Mouse (Mus musculus) erythroblast, embryonic 14.5 days (primary cell): Measurements from ENCODE around the gene Fndc9. TPM values are rescaled to one million over a fixed set of nuclear protein-coding genes. Genes with fewer than 3 reads are reported as not detected.

Experiments
- H3K27me3 ChIP-seq: 2 replicates; pipeline ENCODE4 v1.6.1; 2012; ENCODE audit warnings: inconsistent platforms; ENCODE audit not compliant: control insufficient read depth
- H3K36me3 ChIP-seq: 2 replicates; pipeline ENCODE4 v1.6.1; 2012; ENCODE audit warnings: mild to moderate bottlenecking, inconsistent platforms; ENCODE audit not compliant: control insufficient read depth
- H3K4me1 ChIP-seq: 2 replicates; pipeline ENCODE4 v1.6.1; 2012; ENCODE audit warnings: inconsistent platforms; ENCODE audit not compliant: control insufficient read depth
- H3K4me3 ChIP-seq: replicated peaks from 2 replicates; pipeline ENCODE3; 2012; ENCODE audit warnings: moderate library complexity, mild to moderate bottlenecking, inconsistent platforms
- H3K9me3 ChIP-seq: 2 replicates; pipeline ENCODE4 v1.6.1; 2012; ENCODE audit warnings: low read length, inconsistent platforms, mixed read lengths; ENCODE audit not compliant: control insufficient read depth
- GATA1 ChIP-seq: IDR thresholded peaks from 2 replicates; pipeline ENCODE4 v1.6.1; 2012; ENCODE audit warnings: low read length, inconsistent platforms, mixed read lengths
- TAL1 ChIP-seq: IDR thresholded peaks from 3 replicates; pipeline ENCODE4 v1.6.1; 2012; ENCODE audit warnings: low read length, inconsistent platforms, mixed read lengths
- polyA plus RNA-seq: library from polyadenylated mRNA; stranded (reverse); fragments of >175 nt; gene quantifications from 2 replicates; pipeline ENCODE4 v1.2.3, GENCODE M21; 2012

Fndc9 gene
- polyA plus RNA-seq, 1 experiment: not detected

DNA sequence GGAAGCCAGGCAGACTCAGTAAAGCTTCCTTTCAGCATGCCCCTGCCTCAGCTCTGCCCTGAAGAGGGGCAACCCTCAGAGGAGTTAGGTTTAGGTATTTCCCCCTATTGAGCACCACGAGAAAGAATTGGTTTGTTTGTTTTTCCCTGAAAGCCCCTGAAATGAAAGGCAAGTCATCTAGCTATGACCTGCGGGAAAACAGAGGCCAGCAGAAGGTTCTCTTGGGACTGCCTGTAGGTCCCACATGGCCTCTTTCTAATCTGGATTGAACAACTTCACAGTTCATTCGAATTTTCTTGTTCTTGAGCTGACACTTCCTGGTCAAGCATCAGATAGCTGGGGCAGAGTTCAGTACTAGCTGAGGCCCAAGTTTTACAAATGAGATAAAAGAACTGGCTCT, 23.5 kb upstream of the Fndc9 start:
- TF ChIP-seq TAL1 (no peak), GATA1 (no peak)
- Histone ChIP-seq H3K4me3 (no peak overlapping the region), H3K36me3 (no peaks in the 10 kb centered on the region), H3K27me3 (no peaks in the 10 kb centered on the region), H3K9me3 (no peaks in the 10 kb centered on the region), H3K4me1 (no peaks in the 10 kb centered on the region)

GRCm38 (mm10) chr11:46213844-46214243, 21.5 kb upstream of the Fndc9 start:
- H3K36me3 ChIP-seq: no peaks in the 10 kb centered on the region
- H3K4me3 ChIP-seq: no peak overlapping the region
- no peaks in the 10 kb centered on the region for H3K4me1 ChIP-seq
- no peaks in the 10 kb centered on the region for H3K27me3 ChIP-seq
- no peak for TF ChIP-seq GATA1
- no peak for TF ChIP-seq TAL1
- no peaks in the 10 kb centered on the region for H3K9me3 ChIP-seq

DNA sequence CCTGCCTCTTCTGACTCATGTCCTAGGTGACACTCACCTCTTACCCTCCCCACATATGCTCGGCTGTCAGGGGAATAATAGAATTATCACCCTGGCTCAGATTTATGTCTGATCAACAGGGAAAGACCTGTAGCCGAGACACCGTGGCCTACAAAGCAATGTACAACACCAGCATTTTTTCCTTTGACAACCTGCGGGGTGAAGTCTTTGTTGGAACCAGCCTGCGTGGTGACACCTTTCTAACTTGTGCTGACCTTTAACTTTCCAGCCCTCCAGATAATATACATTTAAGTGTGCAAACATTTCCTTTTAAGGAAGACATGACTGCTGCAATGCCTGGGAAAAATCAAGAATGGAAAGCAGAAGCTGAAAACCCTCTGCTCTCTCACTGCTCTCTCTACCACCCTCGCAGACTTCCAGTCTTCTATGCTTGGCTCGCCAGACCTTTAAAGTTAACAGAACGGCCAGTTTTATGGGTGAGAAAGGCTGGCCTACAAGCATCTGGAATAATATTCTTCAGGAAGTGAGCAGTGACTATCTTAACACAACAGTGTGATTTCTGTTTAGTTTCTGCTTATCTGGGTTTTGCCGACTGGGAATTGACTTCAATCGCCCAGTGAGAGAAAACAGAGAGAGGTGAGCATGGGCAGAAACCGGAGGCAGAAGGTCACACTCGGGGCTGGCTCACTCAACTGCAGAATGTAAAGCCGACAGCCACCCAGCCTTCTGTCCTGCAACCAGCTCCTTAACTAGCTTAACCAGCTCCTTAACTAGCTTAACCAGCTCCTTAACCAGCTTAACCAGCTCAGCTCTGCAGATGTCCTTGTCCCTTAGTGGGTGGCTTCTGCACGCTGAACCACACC, 20.7 kb upstream of the Fndc9 start:
- TF ChIP-seq TAL1 (no peak), GATA1 (no peak)
- Histone ChIP-seq H3K27me3 (no peaks in the 10 kb centered on the region), H3K4me3 (no peak overlapping the region), H3K9me3 (no peaks in the 10 kb centered on the region), H3K36me3 (no peaks in the 10 kb centered on the region), H3K4me1 (no peaks in the 10 kb centered on the region)

DNA sequence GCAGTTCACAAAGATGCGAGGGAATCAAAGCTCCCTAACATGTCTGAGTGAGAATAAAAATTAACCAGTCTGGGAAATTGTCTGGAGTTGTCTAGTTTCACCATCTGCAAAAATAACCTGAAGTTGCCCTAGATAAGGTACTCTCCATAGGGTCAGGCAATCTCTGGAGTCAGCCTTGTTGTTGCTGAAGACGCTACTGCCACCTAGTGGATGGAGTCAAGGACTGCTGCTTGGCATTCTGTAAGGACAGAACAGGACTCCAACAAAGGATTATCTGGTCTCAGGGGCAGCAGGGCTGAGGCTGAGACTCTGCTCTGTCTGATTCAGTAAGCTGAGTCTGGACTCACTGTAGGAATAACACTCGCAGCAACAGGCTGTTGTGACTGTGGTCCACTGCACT, 20.0 kb upstream of the Fndc9 start:
- Histone ChIP-seq H3K4me1 (no peaks in the 10 kb centered on the region), H3K36me3 (no peaks in the 10 kb centered on the region), H3K4me3 (no peak overlapping the region), H3K9me3 (no peaks in the 10 kb centered on the region), H3K27me3 (no peaks in the 10 kb centered on the region)
- TF ChIP-seq TAL1: no peak

- Histone ChIP-seq H3K27me3 (no peaks in the 10 kb centered on the region), H3K36me3 (no peaks in the 10 kb centered on the region), H3K9me3 (no peaks in the 10 kb centered on the region), H3K4me3 (no peak overlapping the region), H3K4me1 (no peaks in the 10 kb centered on the region)
- no peak for TF ChIP-seq GATA1
- TF ChIP-seq TAL1: no peak
These were observed 18.7 kb upstream of the Fndc9 start for GRCm38 (mm10) chr11:46216669-46217068.

- no peaks in the 10 kb centered on the region for H3K9me3 ChIP-seq
- H3K4me3 ChIP-seq: no peak overlapping the region
- no peaks in the 10 kb centered on the region for H3K27me3 ChIP-seq
- no peaks in the 10 kb centered on the region for H3K4me1 ChIP-seq
- no peaks in the 10 kb centered on the region for H3K36me3 ChIP-seq
- TF ChIP-seq GATA1 (no peak), TAL1 (no peak)
These were observed 17.6 kb upstream of the Fndc9 start for GRCm38 (mm10) chr11:46217686-46218085.

DNA sequence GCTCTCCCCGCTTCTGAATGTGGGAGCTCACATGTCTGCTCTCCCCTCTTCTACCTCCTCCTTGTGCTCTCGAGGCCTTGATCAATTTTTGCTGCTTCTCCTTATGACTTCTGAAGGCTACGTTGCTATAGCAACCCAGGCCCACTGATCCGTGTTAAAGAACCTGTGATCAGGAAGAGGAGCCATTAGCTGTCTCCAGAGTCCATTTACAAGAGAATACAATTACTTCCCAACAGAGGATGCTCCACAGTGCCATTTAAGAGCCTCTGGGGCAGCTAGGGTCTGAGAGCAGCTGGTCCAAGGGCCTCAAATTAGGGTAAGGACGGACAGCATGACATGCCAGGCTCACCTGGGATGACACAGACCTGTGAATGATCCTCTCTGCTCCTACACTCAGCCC, 16.7 kb upstream of the Fndc9 start:
- no peaks in the 10 kb centered on the region for H3K4me1 ChIP-seq
- no peaks in the 10 kb centered on the region for H3K36me3 ChIP-seq
- H3K9me3 ChIP-seq: no peaks in the 10 kb centered on the region
- H3K4me3 ChIP-seq: no peak overlapping the region
- TF ChIP-seq TAL1 (no peak), GATA1 (no peak)
- no peaks in the 10 kb centered on the region for H3K27me3 ChIP-seq

DNA sequence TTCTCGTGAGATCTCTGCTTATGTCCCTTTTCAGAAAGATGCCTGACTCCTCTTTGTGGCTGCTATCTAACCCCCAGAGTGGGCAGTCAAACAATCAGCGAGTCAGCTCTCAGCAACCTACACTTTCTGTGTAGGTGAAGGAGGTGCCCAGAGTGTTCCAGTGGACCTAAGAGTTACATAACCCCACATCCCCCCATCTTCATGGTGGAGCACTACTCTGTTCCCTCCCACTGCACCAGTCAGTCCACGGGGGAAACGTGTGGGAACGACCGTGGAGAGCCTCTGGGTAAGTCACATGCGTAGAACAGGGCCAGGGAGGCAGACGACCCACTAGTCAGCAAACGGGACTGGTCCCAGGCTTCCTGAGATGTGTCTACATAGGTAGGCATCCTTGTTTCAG, 16.0 kb upstream of the Fndc9 start:
- H3K4me1 ChIP-seq: no peaks in the 10 kb centered on the region
- H3K9me3 ChIP-seq: no peaks in the 10 kb centered on the region
- H3K4me3 ChIP-seq: no peak overlapping the region
- TF ChIP-seq TAL1: no peak
- no peak for TF ChIP-seq GATA1
- no peaks in the 10 kb centered on the region for H3K36me3 ChIP-seq
- no peaks in the 10 kb centered on the region for H3K27me3 ChIP-seq

DNA sequence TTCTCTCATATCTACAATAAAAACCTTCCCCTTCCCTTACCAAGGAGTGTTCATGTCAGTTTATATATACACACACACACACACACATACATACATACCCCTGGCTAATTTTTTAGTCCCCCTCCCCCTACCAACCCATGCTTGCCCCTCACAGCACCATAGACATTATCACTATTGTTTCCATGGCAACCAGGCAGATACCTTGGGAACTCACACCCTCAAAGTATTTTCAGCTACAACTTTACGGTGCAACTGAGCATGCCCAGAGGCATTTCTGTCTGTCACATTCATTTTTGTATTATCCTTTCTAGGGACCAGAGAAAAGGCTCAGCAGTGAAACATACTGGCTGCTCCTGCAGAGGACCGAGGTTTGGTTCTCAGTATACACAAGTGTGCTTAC, 15.1 kb upstream of the Fndc9 start:
- no peak for TF ChIP-seq TAL1
- no peak for TF ChIP-seq GATA1

DNA sequence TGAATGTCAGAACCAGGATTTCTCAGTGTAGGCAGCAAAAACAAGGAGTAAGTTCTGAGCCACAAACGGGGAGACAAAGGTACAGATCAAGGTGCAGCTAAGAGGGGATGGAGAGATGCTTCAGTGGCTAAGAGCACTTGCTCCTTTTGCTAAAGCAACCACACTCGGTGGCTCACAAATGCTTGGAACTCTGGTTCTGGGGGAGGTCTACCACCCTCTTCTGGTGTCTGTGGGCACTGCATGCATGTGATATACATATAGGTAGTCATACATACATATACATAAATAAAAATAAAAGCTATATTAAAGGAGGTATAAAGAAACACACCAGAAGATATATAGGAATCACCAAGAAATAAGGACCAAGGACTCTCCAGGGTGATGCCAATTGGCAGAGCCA, 11.8 kb upstream of the Fndc9 start:
- Histone ChIP-seq H3K36me3 (no peaks in the 10 kb centered on the region), H3K4me3 (no peak overlapping the region), H3K4me1 (peaks cover 5% of the 10 kb centered on the region; the same call in 1 of the 2 replicates), H3K27me3 (no peaks in the 10 kb centered on the region), H3K9me3 (no peaks in the 10 kb centered on the region)
- TF ChIP-seq TAL1 (no peak), GATA1 (no peak)

More for the DNA sequence above, 15.1 kb upstream of the Fndc9 start:
- no peaks in the 10 kb centered on the region for H3K27me3 ChIP-seq
- H3K4me1 ChIP-seq: no peaks in the 10 kb centered on the region
- H3K9me3 ChIP-seq: no peaks in the 10 kb centered on the region
- no peak overlapping the region for H3K4me3 ChIP-seq
- no peaks in the 10 kb centered on the region for H3K36me3 ChIP-seq
